Comparison of ENCODE assay signal across 9 mouse cellular contexts in genomic region chr8:122938591-122938990, GRCm38 (mm10).
DNase-seq lines count a peak whose midpoint lies in the region; ATAC-seq and TF ChIP-seq lines count a peak whose summit lies in the region.
"Had no signal": no experiment of that assay in that cellular context is flagged by ENCODE, and none has a peak within 500 bp of the region (broad histone marks: within the 10 kb centered on the region; RNA-seq: fewer than 3 reads in every experiment).

No protein-coding gene starts in this region.

- H3K27me3 ChIP-seq in splenic B cell, adult 2 months (ENCODE audit: control insufficient read depth, insufficient read depth, low read length, poor library complexity, severe bottlenecking) = no peaks in the 10 kb centered on the region

- peaks cover 69% of the 10 kb centered on the region for H3K4me1 ChIP-seq in bone marrow macrophage, adult 2 months (ENCODE audit: control insufficient read depth, insufficient read depth, low read length)

- ATAC-seq in monocyte, adult 5-6 weeks (replicated peaks; ENCODE audit: insufficient number of reproducible peaks, low FRiP score, low TSS enrichment, poor library complexity, severe bottlenecking) = no peak

- DNase-seq in kidney, adult 9 months = peak; percentile 31
- no peak for DNase-seq in kidney, adult 18-20 months
- peak; percentile 32 to 43 for DNase-seq in kidney, postnatal 36 days
- DNase-seq in splenic B cell, adult 2 months (ENCODE audit: low read depth, low spot score) = peak; percentile 82
- no peak for DNase-seq in layer of hippocampus, adult 11-12 months (ENCODE audit: low spot score)
- no peak for DNase-seq in testis, postnatal 14 days (ENCODE audit: low spot score)
- DNase-seq: right cerebral cortex, postnatal 4 days had no signal

- no peak for TF ChIP-seq CTCF in bone marrow macrophage, adult 2 months (IDR thresholded peaks at IDR 0.05; ENCODE audit: low read depth, low read length)

- TF ChIP-seq POLR2A in bone marrow macrophage, adult 2 months (IDR thresholded peaks at IDR 0.05; ENCODE audit: borderline replicate concordance, low read depth, low read length) = no peak

- peak overlapping the region; percentile 41 for H3K27ac ChIP-seq in bone marrow macrophage, adult 2 months (ENCODE audit: insufficient read depth, low read depth, low read length)

- H3K36me3 ChIP-seq in splenic B cell, adult 2 months (ENCODE audit: control insufficient read depth, insufficient read depth, low read length, poor library complexity, severe bottlenecking) = no peaks in the 10 kb centered on the region

- H3K4me3 ChIP-seq in bone marrow macrophage, adult 2 months (ENCODE audit: insufficient read depth, low read length) = no peak overlapping the region

Comparison
In these comparisons a context has a peak if more than half of its experiments do, and no peak if none do; other contexts are left out.
1. DNase-seq: peak in kidney, adult 9 months (single experiment), kidney, postnatal 36 days (2 of 2) and splenic B cell, adult 2 months (single experiment); none in kidney, adult 18-20 months (single experiment), layer of hippocampus, adult 11-12 months (single experiment) and testis, postnatal 14 days (single experiment).